Mouse (Mus musculus) embryonic facial prominence, embryonic 12.5 days (tissue): ENCODE measurements at regions not wholly inside any gene's neighbourhood (a gene's known extent, or its start where the extent isn't known, plus 50 kb on each side); places are given as distances from the start of the nearest gene placed in this dataset.
A peak's percentile ranks its signal among the peaks of the same experiment; 100 is the strongest.

ENCODE experiments used
- ATAC-seq: fragments of 200-750 bp; cut with Nextera tagmentation; 2 replicates; pipeline ENCODE4 v1.8.0; 2017; ENCODE audit not compliant: insufficient number of reproducible peaks, insufficient read depth, low FRiP score, low TSS enrichment
- H3K27ac ChIP-seq: fragments of 300-500 bp; sonication (generic); 2 replicates; pipeline ENCODE4 v1.5.1; 2016; ENCODE audit warnings: mild to moderate bottlenecking
- H3K27me3 ChIP-seq: fragments of 300-500 bp; sonication (generic); 2 replicates; pipeline ENCODE4 v1.6.1; 2016; ENCODE audit warnings: mild to moderate bottlenecking, moderate library complexity
- H3K36me3 ChIP-seq: fragments of 300-500 bp; sonication (generic); 2 replicates; pipeline ENCODE4 v1.6.1; 2016; ENCODE audit warnings: mild to moderate bottlenecking
- H3K4me1 ChIP-seq: fragments of 300-500 bp; sonication (generic); 2 replicates; pipeline ENCODE4 v1.6.1; 2016
- H3K4me2 ChIP-seq: fragments of 300-500 bp; sonication (generic); replicated peaks from 2 replicates; pipeline ENCODE4 v1.6.1; 2016; ENCODE audit warnings: mild to moderate bottlenecking, moderate library complexity
- H3K4me3 ChIP-seq: fragments of 300-500 bp; sonication (generic); 2 replicates; pipeline ENCODE4 v1.5.1; 2016; ENCODE audit warnings: mild to moderate bottlenecking
- H3K9ac ChIP-seq: fragments of 300-500 bp; sonication (generic); 2 replicates; pipeline ENCODE4 v1.6.1; 2016; ENCODE audit warnings: mild to moderate bottlenecking, moderate library complexity
- H3K9me3 ChIP-seq: fragments of 300-500 bp; sonication (generic); 2 replicates; pipeline ENCODE4 v1.6.1; 2016; ENCODE audit warnings: mild to moderate bottlenecking, moderate library complexity
- WGBS: fragments of 180-500 bp; shearing (Covaris S2); methylation state at CpG from one replicate; pipeline ENCODE4 v1.1.7; 2016; 5-methylcytosine and 5-hydroxymethylcytosine counted together

DNA sequence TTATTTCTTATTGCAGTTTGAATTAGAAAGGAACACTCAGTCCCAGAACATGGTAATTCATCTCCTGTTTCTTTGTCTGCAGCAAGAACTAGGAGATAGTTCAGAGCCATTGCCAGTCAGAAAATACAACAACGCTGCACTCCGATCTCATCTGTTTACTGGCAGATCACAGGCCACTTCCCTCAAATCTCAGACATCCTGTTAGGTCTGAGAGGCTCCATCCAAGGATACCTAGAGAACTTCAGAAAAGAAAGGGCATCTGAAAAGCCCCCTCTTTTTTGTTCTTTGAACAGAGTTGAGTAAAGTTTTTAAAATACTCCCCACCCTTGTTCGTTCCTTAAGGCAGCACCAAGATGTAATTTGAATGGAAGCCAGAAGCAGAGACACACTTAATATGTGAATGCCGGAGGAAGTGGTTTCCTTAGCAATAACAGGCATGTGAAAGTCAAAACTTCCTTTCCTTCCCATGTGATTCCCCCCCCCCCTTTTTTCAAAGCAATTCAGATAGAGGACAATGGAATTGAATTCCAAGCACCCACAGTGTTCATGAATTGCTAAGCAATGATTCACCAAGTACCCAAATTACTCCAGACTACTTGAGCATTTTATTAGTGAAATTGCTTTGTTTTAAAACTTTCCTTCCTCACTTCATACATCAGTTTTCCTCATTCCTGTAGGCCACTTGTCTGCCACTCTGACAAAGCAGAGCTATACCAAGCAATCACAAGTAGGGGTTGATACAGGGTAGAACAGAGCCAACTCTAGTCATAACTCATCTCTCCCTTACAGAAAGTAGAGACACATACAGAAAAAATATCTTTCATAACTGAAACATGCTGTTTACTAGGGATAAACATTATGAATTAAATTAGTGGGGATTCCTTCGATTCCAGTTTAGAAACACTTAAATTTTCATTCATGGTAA lies 100.7 kb upstream of the 4933415F23Rik start:
- H3K4me1 ChIP-seq, result no peaks in the 10 kb centered on the region
- 65% methylated on average over 5 of the region's 5 CpGs for WGBS
- no peak overlapping the region for H3K4me3 ChIP-seq
- no peaks in the 10 kb centered on the region for H3K27me3 ChIP-seq
- no peak overlapping the region for H3K4me2 ChIP-seq
- no peak overlapping the region for H3K9ac ChIP-seq
- H3K36me3 ChIP-seq, result no peaks in the 10 kb centered on the region
- H3K9me3 ChIP-seq, result no peaks in the 10 kb centered on the region
- H3K27ac ChIP-seq, result no peak overlapping the region
- ATAC-seq, result no peak

DNA sequence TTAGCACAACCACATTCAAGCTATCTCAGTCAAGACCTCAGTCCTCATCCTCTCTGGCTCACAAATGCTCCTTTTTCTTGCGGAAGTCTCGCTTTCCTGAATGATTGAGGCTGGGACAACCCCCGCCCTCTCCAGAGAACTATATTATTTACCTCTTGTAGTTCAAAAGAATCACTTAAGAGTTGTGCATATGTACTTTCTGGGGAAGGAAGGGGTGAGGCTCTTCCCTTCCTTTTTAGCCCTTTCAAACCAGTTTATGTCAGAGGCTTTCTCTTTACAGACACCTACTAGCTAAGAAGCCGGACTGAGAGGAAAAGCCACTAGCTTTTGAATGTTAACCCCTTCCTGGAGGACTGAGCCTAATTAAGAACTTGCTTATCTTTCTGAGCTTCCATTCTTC lies 98.4 kb upstream of the 4933415F23Rik start:
- H3K4me1 ChIP-seq, result no peaks in the 10 kb centered on the region
- H3K27me3 ChIP-seq, result no peaks in the 10 kb centered on the region
- H3K9ac ChIP-seq, result no peak overlapping the region
- WGBS, result 68% methylated on average over 4 of the region's 4 CpGs
- no peaks in the 10 kb centered on the region for H3K36me3 ChIP-seq
- H3K27ac ChIP-seq, result no peak overlapping the region
- no peak overlapping the region for H3K4me2 ChIP-seq
- no peak for ATAC-seq
- H3K9me3 ChIP-seq, result no peaks in the 10 kb centered on the region
- H3K4me3 ChIP-seq, result no peak overlapping the region

DNA sequence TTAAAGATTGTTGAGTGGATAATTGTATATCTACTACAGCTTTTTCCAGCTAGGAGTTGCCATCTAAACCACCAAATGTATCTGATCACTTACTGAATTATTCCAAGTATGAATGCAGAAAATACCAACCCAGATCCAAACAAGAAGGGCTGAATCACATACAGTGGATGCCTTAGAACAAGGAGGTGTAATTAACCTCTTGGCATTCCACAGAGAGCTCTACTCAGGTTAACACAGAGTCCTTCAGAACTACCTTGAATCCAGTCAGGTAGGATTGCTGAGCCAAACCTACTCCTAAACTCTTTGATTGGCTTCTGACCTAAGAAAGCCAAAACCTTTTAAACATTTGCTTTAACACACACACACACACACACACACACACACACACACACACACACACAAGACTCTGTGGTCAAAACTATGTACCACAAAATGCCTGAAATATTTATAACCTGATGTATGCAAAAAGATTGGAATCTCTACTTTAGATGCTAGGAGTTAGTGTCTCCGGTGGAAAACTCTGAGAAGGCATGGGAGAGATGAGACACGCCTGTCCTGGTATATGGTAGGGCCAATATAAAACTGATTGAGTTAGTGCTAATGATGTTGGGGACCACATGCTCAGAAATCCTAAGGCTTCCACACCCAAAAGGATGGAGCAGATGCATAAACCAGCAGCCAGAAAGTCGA lies 88.4 kb upstream of the 4933415F23Rik start:
- Histone ChIP-seq H3K27me3 (no peaks in the 10 kb centered on the region), H3K4me1 (no peaks in the 10 kb centered on the region), H3K27ac (no peak overlapping the region), H3K4me2 (no peak overlapping the region), H3K9me3 (no peaks in the 10 kb centered on the region), H3K4me3 (no peak overlapping the region), H3K9ac (no peak overlapping the region), H3K36me3 (no peaks in the 10 kb centered on the region)
- WGBS, result 81% methylated on average over 3 of the region's 3 CpGs
- ATAC-seq, result no peak

DNA sequence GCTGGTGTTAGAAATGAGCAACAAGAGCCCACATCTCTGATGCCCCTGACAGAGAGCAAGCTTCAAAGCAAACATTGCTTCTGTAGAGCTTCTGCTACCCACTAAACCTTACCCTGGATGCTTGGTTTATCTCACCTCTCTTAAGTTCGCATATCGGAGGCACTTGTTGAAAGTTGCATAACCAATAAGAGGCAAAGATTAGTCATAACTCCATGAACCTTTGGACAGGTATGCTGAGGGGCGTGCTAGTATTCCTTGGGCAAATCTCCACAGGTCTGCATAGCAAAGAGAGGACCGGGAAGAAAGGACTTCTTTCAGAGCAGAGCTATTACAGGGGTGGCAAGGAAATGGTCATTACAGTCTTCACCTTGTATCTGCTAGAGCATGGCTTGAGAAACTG lies 87.7 kb upstream of the 4933415F23Rik start:
- ATAC-seq, result no peak
- Histone ChIP-seq H3K27me3 (no peaks in the 10 kb centered on the region), H3K4me2 (no peak overlapping the region), H3K9ac (no peak overlapping the region), H3K27ac (no peak overlapping the region), H3K4me1 (no peaks in the 10 kb centered on the region), H3K9me3 (no peaks in the 10 kb centered on the region), H3K4me3 (no peak overlapping the region), H3K36me3 (no peaks in the 10 kb centered on the region)
- 88% methylated on average over 4 of the region's 4 CpGs for WGBS

GRCm38 (mm10) chr1:23188216-23188615 lies 86.2 kb upstream of the 4933415F23Rik start:
- H3K9me3 ChIP-seq, result no peaks in the 10 kb centered on the region
- no peak overlapping the region for H3K4me2 ChIP-seq
- ATAC-seq, result no peak
- no peak overlapping the region for H3K27ac ChIP-seq
- H3K9ac ChIP-seq, result no peak overlapping the region
- no peaks in the 10 kb centered on the region for H3K36me3 ChIP-seq
- H3K27me3 ChIP-seq, result no peaks in the 10 kb centered on the region
- H3K4me1 ChIP-seq, result no peaks in the 10 kb centered on the region
- H3K4me3 ChIP-seq, result no peak overlapping the region
- WGBS, result 49% methylated on average over 5 of the region's 5 CpGs

GRCm38 (mm10) chr1:23187446-23188206 lies 85.6 kb upstream of the 4933415F23Rik start:
- H3K27me3 ChIP-seq, result no peaks in the 10 kb centered on the region
- 55% methylated on average over 6 of the region's 6 CpGs for WGBS
- no peak overlapping the region for H3K4me3 ChIP-seq
- no peak for ATAC-seq
- H3K36me3 ChIP-seq, result no peaks in the 10 kb centered on the region
- H3K4me2 ChIP-seq, result 0 out of 2 replicates have a peak overlapping the region, but pooled peaks have one; percentile 5
- H3K9ac ChIP-seq, result no peak overlapping the region
- H3K9me3 ChIP-seq, result no peaks in the 10 kb centered on the region
- no peaks in the 10 kb centered on the region for H3K4me1 ChIP-seq
- peak overlapping the region; percentile 50; the same call in 1 of the 2 replicates for H3K27ac ChIP-seq

DNA sequence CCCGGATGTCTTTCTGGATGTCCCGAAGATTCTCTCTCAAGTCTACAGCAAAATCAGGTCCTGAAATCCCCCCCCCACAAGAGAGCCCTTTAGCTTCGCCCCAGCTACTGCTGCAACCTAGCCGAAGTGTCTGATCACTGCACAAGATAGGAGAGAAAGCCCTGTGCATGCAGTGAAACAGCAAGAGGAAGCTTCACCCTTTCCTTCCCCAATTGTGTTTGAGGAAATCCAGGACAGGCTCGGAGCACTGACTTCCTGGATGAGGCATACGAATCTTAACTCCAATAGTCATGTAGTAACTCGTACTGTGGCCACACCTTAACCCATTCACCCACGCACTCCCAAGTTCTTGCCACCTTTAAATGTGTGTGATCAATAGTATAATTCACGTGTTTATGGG lies 82.7 kb upstream of the 4933415F23Rik start:
- Histone ChIP-seq H3K4me1 (no peaks in the 10 kb centered on the region), H3K4me2 (no peak overlapping the region), H3K27ac (no peak overlapping the region), H3K36me3 (no peaks in the 10 kb centered on the region), H3K4me3 (no peak overlapping the region), H3K9me3 (no peaks in the 10 kb centered on the region), H3K9ac (no peak overlapping the region), H3K27me3 (no peaks in the 10 kb centered on the region)
- 75% methylated on average over 9 of the region's 9 CpGs for WGBS
- ATAC-seq, result no peak

- Histone ChIP-seq H3K9ac (no peak overlapping the region), H3K27me3 (no peaks in the 10 kb centered on the region), H3K4me1 (no peaks in the 10 kb centered on the region), H3K4me3 (no peak overlapping the region), H3K36me3 (no peaks in the 10 kb centered on the region), H3K4me2 (no peak overlapping the region), H3K9me3 (no peaks in the 10 kb centered on the region), H3K27ac (no peak overlapping the region)
- no peak for ATAC-seq
Measured at GRCm38 (mm10) chr1:23182541-23182940, 80.5 kb upstream of the 4933415F23Rik start.

- Histone ChIP-seq H3K4me1 (no peaks in the 10 kb centered on the region), H3K27me3 (no peaks in the 10 kb centered on the region), H3K9ac (no peak overlapping the region), H3K27ac (no peak overlapping the region), H3K4me3 (no peak overlapping the region), H3K9me3 (no peaks in the 10 kb centered on the region), H3K36me3 (no peaks in the 10 kb centered on the region), H3K4me2 (no peak overlapping the region)
- no peak for ATAC-seq
- 82% methylated on average over 6 of the region's 6 CpGs for WGBS
Measured at GRCm38 (mm10) chr1:23178335-23178974, 76.4 kb upstream of the 4933415F23Rik start.

- Histone ChIP-seq H3K9me3 (no peaks in the 10 kb centered on the region), H3K27ac (no peak overlapping the region), H3K27me3 (no peaks in the 10 kb centered on the region), H3K4me3 (no peak overlapping the region), H3K4me1 (no peaks in the 10 kb centered on the region), H3K4me2 (no peak overlapping the region), H3K36me3 (no peaks in the 10 kb centered on the region), H3K9ac (no peak overlapping the region)
- 81% methylated on average over 11 of the region's 11 CpGs for WGBS
- ATAC-seq, result no peak
Measured at GRCm38 (mm10) chr1:23174022-23174421, 72.0 kb upstream of the 4933415F23Rik start.

DNA sequence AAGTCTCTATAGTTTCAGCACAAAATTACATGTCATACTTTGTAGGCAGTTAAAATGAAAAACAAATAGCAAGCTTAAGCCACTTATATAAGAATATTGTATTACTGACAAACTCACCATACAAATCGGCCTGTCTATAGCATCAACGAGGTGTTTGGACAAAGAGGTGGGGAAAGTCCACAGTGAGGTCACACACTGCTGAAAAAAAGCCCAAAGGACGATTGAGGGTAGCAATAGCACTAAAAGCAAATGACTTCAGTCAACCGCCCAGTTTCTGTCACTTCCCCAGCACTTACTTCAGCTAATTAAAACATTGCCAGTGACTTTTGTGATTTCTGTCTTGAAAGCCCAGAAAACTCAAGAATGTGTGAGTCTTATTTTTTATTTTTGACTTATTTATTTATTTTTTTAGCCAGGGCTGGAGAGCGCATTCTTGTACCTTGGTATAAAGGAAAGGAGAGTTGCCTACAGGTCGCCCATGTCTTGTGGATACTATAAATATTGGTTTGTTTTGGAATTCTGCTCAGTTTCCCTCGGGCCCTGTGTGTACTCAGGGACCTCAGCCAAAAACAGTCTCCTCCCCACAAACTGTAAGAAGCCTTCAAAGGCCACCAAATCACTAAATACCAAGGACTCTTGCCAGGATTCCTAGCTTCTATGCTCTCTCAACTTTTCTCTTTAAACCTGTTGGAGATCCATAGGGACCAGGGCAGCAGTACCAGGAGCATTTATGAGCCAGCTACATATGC lies 71.2 kb upstream of the 4933415F23Rik start:
- 56% methylated on average over 7 of the region's 7 CpGs for WGBS

More for the DNA sequence above, 71.2 kb upstream of the 4933415F23Rik start:
- Histone ChIP-seq H3K9me3 (no peaks in the 10 kb centered on the region), H3K4me2 (no peak overlapping the region), H3K36me3 (no peaks in the 10 kb centered on the region), H3K4me3 (no peak overlapping the region), H3K27me3 (no peaks in the 10 kb centered on the region), H3K27ac (no peak overlapping the region), H3K9ac (no peak overlapping the region), H3K4me1 (no peaks in the 10 kb centered on the region)
- no peak for ATAC-seq
